Mouse (Mus musculus): ENCODE data around the gene Dclk2.

DNA sequence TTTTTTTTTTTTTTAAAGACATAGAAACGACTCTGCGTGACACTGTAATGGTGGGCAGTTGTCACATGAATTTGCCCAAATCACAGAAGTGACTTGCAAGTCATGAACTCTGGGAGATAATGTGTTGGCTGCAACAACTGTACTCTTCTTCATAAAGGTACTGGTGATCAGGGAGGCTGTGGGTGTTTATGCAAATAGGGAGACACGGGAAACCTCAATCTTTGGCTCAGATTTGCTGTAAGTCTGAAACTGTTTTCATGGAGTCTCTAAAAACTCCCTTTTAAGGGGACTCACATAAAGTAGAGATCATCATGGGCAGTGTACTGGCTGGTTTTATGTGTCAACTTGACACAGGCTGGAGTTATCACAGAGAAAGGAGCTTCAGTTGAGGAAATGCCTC, 93.1 kb downstream of the Dclk2 start:
- TF ChIP-seq POLR2A (IDR thresholded peaks at IDR 0.05; ENCODE audit: low read depth, low read length) (no peak), CTCF (IDR thresholded peaks at IDR 0.05; ENCODE audit: borderline replicate concordance, insufficient read depth, low read length) (no peak)
